Mouse (Mus musculus): ENCODE data around the gene Mipep.
A peak's percentile ranks its signal among the peaks of the same experiment; 100 is the strongest.

DNA sequence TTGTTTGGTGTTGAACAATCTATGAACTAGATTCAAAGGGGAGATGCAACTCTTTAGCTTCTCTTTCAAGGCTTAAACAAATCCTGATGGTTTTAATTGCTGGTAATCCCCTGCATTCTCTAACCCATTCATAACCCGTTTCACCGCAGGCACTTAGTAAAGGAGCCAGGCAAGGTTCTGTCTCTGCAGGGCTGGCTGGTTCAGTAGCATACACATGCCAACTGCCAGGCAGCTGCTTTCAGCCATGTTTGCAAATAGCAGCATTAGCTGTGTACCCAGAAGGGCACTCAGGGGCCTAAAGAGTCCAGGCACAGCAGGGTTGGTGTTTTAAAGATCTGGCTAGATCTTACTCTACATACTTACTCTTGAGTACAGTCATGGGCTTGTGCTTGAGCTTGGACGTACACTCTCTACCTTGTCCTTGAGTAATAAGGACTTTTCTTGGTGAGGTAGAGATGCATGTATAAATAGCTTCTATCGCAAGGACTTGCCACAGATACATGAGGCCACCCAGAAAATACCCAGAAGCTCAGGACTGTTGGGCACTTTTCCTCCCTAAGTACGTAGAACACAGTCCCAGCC lies 113.8 kb downstream of the Mipep start:
- TF ChIP-seq CTCF (IDR thresholded peaks at IDR 0.05): no peak
- peak; percentile 60; the same call in 1 of the 2 replicates for TF ChIP-seq EP300 (IDR thresholded peaks at IDR 0.05)
